9 mouse cellular contexts compared by ENCODE assay signal in genomic region chr5:62706900-62707299, GRCm38 (mm10). TPM values are rescaled to one million over a fixed set of nuclear protein-coding genes. Genes with fewer than 3 reads are reported as not detected.
A peak's percentile ranks its signal among the peaks of the same experiment; 100 is the strongest.
DNase-seq lines count a peak whose midpoint lies in the region; ATAC-seq lines count a peak whose summit lies in the region.
"Had no signal": no experiment of that assay in that cellular context is flagged by ENCODE, and none has a peak within 500 bp of the region (broad histone marks: within the 10 kb centered on the region; RNA-seq: fewer than 3 reads in every experiment).

No protein-coding gene starts in this region.

- peak; percentile 3 for DNase-seq in liver
- no peak for DNase-seq in liver, embryonic 11.5 days (ENCODE audit: low spot score)
- DNase-seq in cerebellum, adult 8-10 months: peak; percentile 7
- peak; percentile 31 to 38 for DNase-seq in frontal cortex, postnatal 10 days (ENCODE audit: low spot score in 2 of 2)
- DNase-seq in left cerebral cortex, adult 11 months (ENCODE audit: low spot score): peak; percentile 52
- DNase-seq in thymus, postnatal 10 days (ENCODE audit: low spot score in 2 of 2): no peak
- DNase-seq in gastrocnemius, postnatal 36 days: no peak

- H3K27me3 ChIP-seq in liver, embryonic 11.5 days (replicated peaks; ENCODE audit: control insufficient read depth, insufficient read depth, low read length): no peaks in the 10 kb centered on the region
- H3K27me3 ChIP-seq in neural tube, embryonic 12.5 days (replicated peaks): no peaks in the 10 kb centered on the region
- H3K27me3 ChIP-seq: limb, embryonic 15.5 days had no signal

- H3K4me2 ChIP-seq in liver, embryonic 11.5 days: no peak overlapping the region
- no peak overlapping the region for H3K4me2 ChIP-seq in neural tube, embryonic 12.5 days (replicated peaks)
- H3K4me2 ChIP-seq: limb, embryonic 15.5 days had no signal

- no peak overlapping the region for H3K9ac ChIP-seq in liver, embryonic 11.5 days (ENCODE audit: low read depth, low read length)
- H3K9ac ChIP-seq in neural tube, embryonic 12.5 days: no peak overlapping the region
- H3K9ac ChIP-seq: limb, embryonic 15.5 days had no signal

- no peak for ATAC-seq in liver, embryonic 11.5 days (replicated peaks; ENCODE audit: low FRiP score)
- ATAC-seq in neural tube, embryonic 12.5 days (ENCODE audit: low FRiP score, low read depth): peak; percentile 91

- no peak overlapping the region for H3K4me3 ChIP-seq in liver, embryonic 11.5 days (ENCODE audit: low read depth, low read length)
- no peak overlapping the region for H3K4me3 ChIP-seq in neural tube, embryonic 12.5 days
- H3K4me3 ChIP-seq: limb, embryonic 15.5 days had no signal

- no peaks in the 10 kb centered on the region for H3K4me1 ChIP-seq in liver, embryonic 11.5 days (replicated peaks; ENCODE audit: control insufficient read depth, insufficient read depth, low read length)
- no peaks in the 10 kb centered on the region for H3K4me1 ChIP-seq in neural tube, embryonic 12.5 days
- H3K4me1 ChIP-seq: limb, embryonic 15.5 days had no signal

- intact Hi-C loops in gastrocnemius, postnatal 36 days (cut with DNase I): no loop called here

- no peaks in the 10 kb centered on the region for H3K9me3 ChIP-seq in liver, embryonic 11.5 days (ENCODE audit: control insufficient read depth, low read length)
- no peaks in the 10 kb centered on the region for H3K9me3 ChIP-seq in neural tube, embryonic 12.5 days
- H3K9me3 ChIP-seq: limb, embryonic 15.5 days had no signal

- 77% methylated on average over 7 of the region's 7 CpGs for WGBS in liver, embryonic 11.5 days
- whole genome bisulfite sequencing in neural tube, embryonic 12.5 days: 53% methylated on average over 7 of the region's 7 CpGs

- H3K36me3 ChIP-seq in liver, embryonic 11.5 days (ENCODE audit: control insufficient read depth, insufficient read depth, low read length): no peaks in the 10 kb centered on the region
- no peaks in the 10 kb centered on the region for H3K36me3 ChIP-seq in neural tube, embryonic 12.5 days
- H3K36me3 ChIP-seq: limb, embryonic 15.5 days had no signal

- H3K27ac ChIP-seq in liver, embryonic 11.5 days (ENCODE audit: low read depth, low read length): no peak overlapping the region
- no peak overlapping the region for H3K27ac ChIP-seq in neural tube, embryonic 12.5 days
- H3K27ac ChIP-seq: limb, embryonic 15.5 days had no signal

RNA-seq across cellular contexts. Expression of gene Arap2, which starts 59.1 kb away (rescaled TPM):
- 2.4 and 2.7 TPM in 2 replicates for polyA plus RNA-seq in liver, embryonic 11.5 days (2014; fragmentation: Nextera tagmentation; extraction: Ambion mirVana)
- 1.1 and 1.8 TPM in 2 replicates for polyA plus RNA-seq in neural tube, embryonic 12.5 days (2016; fragmentation: Nextera tagmentation; extraction: Ambion mirVana)
- under 1 TPM; 0.79 to 0.89 TPM for total RNA-seq in gastrocnemius, postnatal 36 days (2021)

Comparison
In these comparisons a context has a peak if more than half of its experiments do, and no peak if none do; other contexts are left out.
1. DNase-seq: peak in liver (single experiment), cerebellum, adult 8-10 months (single experiment), frontal cortex, postnatal 10 days (2 of 2) and left cerebral cortex, adult 11 months (single experiment); none in liver, embryonic 11.5 days (single experiment), thymus, postnatal 10 days (0 of 2) and gastrocnemius, postnatal 36 days (0 of 2).